Mouse (Mus musculus) bone marrow macrophage, adult 2 months (primary cell): ENCODE results near the gene Vps72. TPM values are rescaled to one million over a fixed set of nuclear protein-coding genes. Genes with fewer than 3 reads are reported as not detected.

Source experiments
- H3K27ac ChIP-seq: 2 replicates; pipeline ENCODE4 v1.5.1; 2012; ENCODE audit warnings: low read depth, low read length; ENCODE audit not compliant: insufficient read depth
- H3K4me1 ChIP-seq: 2 replicates; pipeline ENCODE4 v1.6.1; 2012; ENCODE audit warnings: low read length; ENCODE audit not compliant: control insufficient read depth, insufficient read depth
- H3K4me3 ChIP-seq: 2 replicates; pipeline ENCODE4 v1.5.1; 2012; ENCODE audit warnings: mild to moderate bottlenecking, low read length, moderate library complexity; ENCODE audit not compliant: insufficient read depth
- CTCF ChIP-seq: IDR thresholded peaks from 2 replicates; pipeline ENCODE4 v1.5.1; 2012; ENCODE audit warnings: low read depth, mild to moderate bottlenecking, low read length, moderate library complexity
- POLR2A ChIP-seq: IDR thresholded peaks from 2 replicates; pipeline ENCODE4 v1.6.1; 2012; ENCODE audit warnings: mild to moderate bottlenecking, low read depth, low read length, borderline replicate concordance
- polyA plus RNA-seq: library from polyadenylated mRNA; stranded (reverse); fragments of >200 nt; gene quantifications from 2 replicates; pipeline ENCODE4 v1.2.4, GENCODE M21; 2012; ENCODE audit not compliant: missing spikeins, insufficient read depth, insufficient read length

Vps72 gene
- polyA plus RNA-seq, 1 experiment = 57.4 TPM

- H3K27ac ChIP-seq = peak overlapping the region; percentile 93
- peak overlapping the region; percentile 64 for H3K4me3 ChIP-seq
- peaks cover 21% of the 10 kb centered on the region for H3K4me1 ChIP-seq
- TF ChIP-seq POLR2A (no peak), CTCF (no peak)
These were observed 30.7 kb downstream of the Vps72 start for GRCm38 (mm10) chr3:95141474-95141873.

- Histone ChIP-seq H3K4me1 (peaks cover 15% of the 10 kb centered on the region), H3K4me3 (peak within 1 kb of the TSS; percentile 64), H3K27ac (peak within 1 kb of the TSS; percentile 93)
- TF ChIP-seq CTCF (no peak), POLR2A (peak; percentile 77; the same call in 1 of the 2 replicates)
These were observed 31.3 kb downstream of the Vps72 start, which contains the start of gene Tnfaip8l2 for GRCm38 (mm10) chr3:95141952-95142616. Gene Tnfaip8l2 (minus strand): TSS chr3:95142360.

- Histone ChIP-seq H3K4me1 (peaks cover 15% of the 10 kb centered on the region), H3K4me3 (peak overlapping the region; percentile 64), H3K27ac (0 out of 2 replicates have a peak overlapping the region, but pooled peaks have one; percentile 10)
- TF ChIP-seq CTCF (peak; percentile 94), POLR2A (no peak)
These were observed 31.8 kb downstream of the Vps72 start for GRCm38 (mm10) chr3:95142617-95143011.

GRCm38 (mm10) chr3:95147924-95148323 lies 37.1 kb downstream of the Vps72 start:
- Histone ChIP-seq H3K4me1 (no peaks in the 10 kb centered on the region), H3K27ac (no peak overlapping the region), H3K4me3 (no peak overlapping the region)
- TF ChIP-seq CTCF (no peak), POLR2A (no peak)

- peak; percentile 42; the same call in 1 of the 2 replicates for TF ChIP-seq CTCF
- TF ChIP-seq POLR2A = no peak
- H3K4me3 ChIP-seq = no peak overlapping the region
- H3K4me1 ChIP-seq = no peaks in the 10 kb centered on the region
- H3K27ac ChIP-seq = no peak overlapping the region
These were observed 43.1 kb downstream of the Vps72 start for GRCm38 (mm10) chr3:95153874-95154273.

GRCm38 (mm10) chr3:95159511-95159986 lies 48.7 kb downstream of the Vps72 start:
- Histone ChIP-seq H3K4me3 (peak overlapping the region; percentile 63), H3K4me1 (peaks cover 6% of the 10 kb centered on the region; the same call in 1 of the 2 replicates), H3K27ac (no peak overlapping the region)
- TF ChIP-seq POLR2A (no peak), CTCF (no peak)

- TF ChIP-seq POLR2A = no peak
- no peak for TF ChIP-seq CTCF
These were observed 49.5 kb downstream of the Vps72 start, which contains the start of gene Sema6c for GRCm38 (mm10) chr3:95159987-95160963. Gene Sema6c (plus strand): TSS chr3:95160457.

GRCm38 (mm10) chr3:95161041-95161551 lies 50.3 kb downstream of the Vps72 start:
- Histone ChIP-seq H3K4me3 (peak overlapping the region; percentile 72), H3K4me1 (peaks cover 6% of the 10 kb centered on the region; the same call in 1 of the 2 replicates), H3K27ac (no peak overlapping the region)
- TF ChIP-seq CTCF (no peak), POLR2A (no peak)

More at GRCm38 (mm10) chr3:95159987-95160963, 49.5 kb downstream of the Vps72 start, which contains the start of gene Sema6c:
- H3K27ac ChIP-seq = no peak within 1 kb of the TSS
- peak within 1 kb of the TSS; percentile 72 for H3K4me3 ChIP-seq
- H3K4me1 ChIP-seq = peaks cover 6% of the 10 kb centered on the region; the same call in 1 of the 2 replicates

GRCm38 (mm10) chr3:95161618-95162344 lies 51.0 kb downstream of the Vps72 start:
- no peak for TF ChIP-seq CTCF
- TF ChIP-seq POLR2A = no peak
- Histone ChIP-seq H3K4me3 (no peak overlapping the region), H3K4me1 (peaks cover 6% of the 10 kb centered on the region; the same call in 1 of the 2 replicates), H3K27ac (no peak overlapping the region)
